Mouse (Mus musculus) megakaryocyte, embryonic 14.5 days (primary cell): Measurements from ENCODE around the gene Stk24. TPM values are rescaled to one million over a fixed set of nuclear protein-coding genes. Genes with fewer than 3 reads are reported as not detected.
A peak's percentile ranks its signal among the peaks of the same experiment; 100 is the strongest.

Source experiments
- H3K27me3 ChIP-seq: replicated peaks from 2 replicates; pipeline ENCODE3; 2012; ENCODE audit warnings: inconsistent platforms
- H3K36me3 ChIP-seq: replicated peaks from 2 replicates; pipeline ENCODE3; 2012; ENCODE audit warnings: low read length, inconsistent platforms, mixed read lengths
- H3K4me1 ChIP-seq: 2 replicates; pipeline ENCODE4 v1.6.1; 2012; ENCODE audit warnings: inconsistent platforms
- H3K4me3 ChIP-seq: replicated peaks from 2 replicates; pipeline ENCODE3; 2012; ENCODE audit warnings: moderate library complexity, mild to moderate bottlenecking, inconsistent platforms
- H3K9me3 ChIP-seq: 2 replicates; pipeline ENCODE4 v1.6.1; 2012; ENCODE audit warnings: inconsistent platforms
- FLI1 ChIP-seq: IDR thresholded peaks from 2 replicates; pipeline ENCODE4 v1.6.1; 2012; ENCODE audit warnings: low read length, inconsistent platforms, mixed read lengths
- GATA1 ChIP-seq: IDR thresholded peaks from 3 replicates; pipeline ENCODE4 v1.6.1; 2012; ENCODE audit warnings: mixed read lengths, low read length, inconsistent platforms, borderline replicate concordance
- polyA plus RNA-seq: library from polyadenylated mRNA; stranded (reverse); fragments of >175 nt; gene quantifications from 2 replicates; pipeline ENCODE4 v1.2.3, GENCODE M21; 2012; ENCODE audit warnings: low replicate concordance; ENCODE audit not compliant: insufficient read depth

Gene Stk24
- polyA plus RNA-seq, 1 experiment, result 37.4 TPM

DNA sequence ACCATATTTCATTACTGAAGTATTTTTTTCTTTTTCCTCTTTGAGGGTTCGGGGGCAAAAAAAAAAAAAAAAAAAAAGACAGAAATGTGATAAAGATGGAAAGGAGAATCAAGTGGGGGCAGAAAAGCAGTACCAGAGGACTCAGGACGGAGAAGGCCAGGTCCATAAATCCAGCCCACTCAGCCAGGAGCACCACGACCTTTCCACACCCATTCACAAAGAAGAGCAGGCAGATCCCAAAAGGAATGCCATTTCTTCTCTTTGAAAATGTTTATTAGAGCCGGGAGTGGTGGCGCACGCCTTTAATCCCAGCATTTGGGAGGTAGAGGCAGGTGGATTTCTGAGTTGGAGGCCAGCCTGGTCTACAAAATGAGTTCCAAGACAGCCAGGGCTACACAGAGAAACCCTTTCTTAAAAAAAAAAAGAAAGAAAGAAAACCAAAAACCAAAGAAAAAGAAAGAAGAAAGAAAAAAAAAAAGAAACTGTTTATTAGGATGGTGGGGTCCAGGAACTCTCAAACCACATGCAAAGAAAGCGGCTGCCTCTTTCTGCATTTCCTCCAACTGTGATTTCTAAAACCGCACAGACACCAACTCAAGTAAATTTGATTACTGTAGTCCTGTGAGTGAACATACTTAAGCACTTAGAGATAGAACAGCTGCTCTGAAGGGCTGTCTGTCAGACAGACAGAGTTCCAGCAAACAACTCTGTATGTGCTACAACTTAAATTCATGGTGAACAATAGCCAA lies 74.3 kb downstream of the Stk24 start:
- TF ChIP-seq FLI1 (no peak), GATA1 (no peak)
- peaks cover 75% of the 10 kb centered on the region for H3K4me1 ChIP-seq
- no peak overlapping the region for H3K4me3 ChIP-seq
- no peaks in the 10 kb centered on the region for H3K27me3 ChIP-seq
- H3K9me3 ChIP-seq, result no peaks in the 10 kb centered on the region
- H3K36me3 ChIP-seq, result peaks cover 67% of the 10 kb centered on the region

DNA sequence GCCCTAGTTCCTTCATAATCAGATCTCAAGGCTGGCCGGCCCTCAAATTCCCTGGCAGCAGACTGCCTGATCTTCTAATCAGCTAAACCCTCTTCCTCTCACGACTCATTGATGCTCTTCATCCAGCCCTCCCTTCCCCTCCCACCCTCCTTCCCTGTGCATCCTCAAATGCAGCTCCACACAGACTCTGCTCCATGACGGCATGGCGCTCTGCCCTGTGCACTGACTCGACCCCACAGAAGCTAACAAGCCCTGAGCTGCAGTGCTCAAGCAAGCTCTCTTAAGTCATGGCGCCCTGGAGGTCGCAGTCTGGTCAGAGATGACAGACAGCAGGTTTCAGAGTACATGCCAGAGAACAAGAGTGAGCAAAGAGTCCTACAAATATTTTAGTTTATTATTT lies 75.3 kb downstream of the Stk24 start:
- no peak overlapping the region for H3K4me3 ChIP-seq
- no peaks in the 10 kb centered on the region for H3K27me3 ChIP-seq
- peaks cover 76% of the 10 kb centered on the region for H3K36me3 ChIP-seq
- no peak for TF ChIP-seq FLI1
- no peaks in the 10 kb centered on the region for H3K9me3 ChIP-seq
- peaks cover 73% of the 10 kb centered on the region for H3K4me1 ChIP-seq

DNA sequence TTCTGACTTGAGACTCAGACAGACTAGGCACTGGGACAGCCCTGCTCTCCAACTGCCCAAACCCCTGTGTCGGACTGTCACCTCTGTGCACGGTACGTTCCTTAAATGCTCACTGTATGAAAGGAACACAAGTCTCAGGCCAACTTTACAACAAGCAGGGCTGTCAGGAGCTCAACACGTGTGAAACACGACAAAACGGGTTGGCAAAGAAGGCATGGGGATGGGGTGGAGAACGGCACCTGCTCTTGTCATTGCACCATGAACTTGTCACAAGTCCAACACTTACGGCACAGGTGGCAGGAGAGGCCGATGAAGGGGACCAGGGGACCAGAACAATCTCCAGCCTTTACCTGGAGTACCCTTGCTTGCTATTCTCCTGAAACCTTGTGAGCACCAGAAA lies 80.7 kb downstream of the Stk24 start:
- Histone ChIP-seq H3K27me3 (no peaks in the 10 kb centered on the region), H3K36me3 (peaks cover 93% of the 10 kb centered on the region), H3K4me1 (peaks cover 67% of the 10 kb centered on the region), H3K4me3 (peak overlapping the region; percentile 72), H3K9me3 (no peaks in the 10 kb centered on the region)
- TF ChIP-seq FLI1 (no peak), GATA1 (no peak)

DNA sequence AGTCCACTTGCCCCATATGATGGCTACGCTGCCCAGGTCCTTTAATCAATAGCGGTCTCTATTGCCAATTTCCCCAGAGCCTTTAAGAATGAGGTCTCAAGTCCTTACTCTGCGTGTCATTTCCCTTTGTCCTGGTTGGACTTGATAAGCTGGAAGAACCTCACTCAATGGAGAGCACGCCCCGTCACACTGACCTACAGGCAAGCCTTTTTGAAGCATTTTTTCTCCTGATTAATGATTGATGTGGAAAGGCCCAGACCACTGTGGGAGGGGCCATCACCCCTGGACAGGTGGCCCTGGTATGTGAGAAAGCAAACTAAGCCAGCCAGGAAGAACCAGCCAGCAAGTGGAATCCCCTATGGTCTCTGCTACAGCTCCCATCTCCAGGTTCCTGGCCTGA lies 81.3 kb downstream of the Stk24 start:
- H3K36me3 ChIP-seq, result peaks cover 93% of the 10 kb centered on the region
- peak overlapping the region; percentile 72 for H3K4me3 ChIP-seq
- no peaks in the 10 kb centered on the region for H3K9me3 ChIP-seq
- H3K27me3 ChIP-seq, result no peaks in the 10 kb centered on the region
- peaks cover 63% of the 10 kb centered on the region for H3K4me1 ChIP-seq
- TF ChIP-seq FLI1, result no peak
- no peak for TF ChIP-seq GATA1

DNA sequence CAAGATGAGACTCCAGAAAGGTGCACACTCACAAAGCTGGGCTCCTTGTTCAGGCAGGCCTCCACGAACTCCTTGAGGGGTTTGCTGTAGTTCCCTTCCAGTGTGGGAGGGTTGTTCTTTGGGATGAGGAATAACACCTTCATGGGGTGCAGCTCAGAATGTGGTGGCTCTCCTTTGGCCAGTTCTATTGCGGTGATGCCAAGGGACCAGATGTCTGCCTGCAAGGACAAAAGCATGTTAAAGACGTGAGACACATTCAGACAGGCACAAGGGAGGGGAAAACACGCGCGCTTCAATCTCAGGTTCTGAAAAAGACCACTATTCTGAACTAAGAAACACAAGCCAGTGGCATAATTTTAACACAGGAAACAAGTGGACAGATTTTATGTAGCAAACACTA lies 82.7 kb downstream of the Stk24 start:
- H3K36me3 ChIP-seq, result peaks cover 93% of the 10 kb centered on the region
- H3K4me1 ChIP-seq, result peaks cover 61% of the 10 kb centered on the region

DNA sequence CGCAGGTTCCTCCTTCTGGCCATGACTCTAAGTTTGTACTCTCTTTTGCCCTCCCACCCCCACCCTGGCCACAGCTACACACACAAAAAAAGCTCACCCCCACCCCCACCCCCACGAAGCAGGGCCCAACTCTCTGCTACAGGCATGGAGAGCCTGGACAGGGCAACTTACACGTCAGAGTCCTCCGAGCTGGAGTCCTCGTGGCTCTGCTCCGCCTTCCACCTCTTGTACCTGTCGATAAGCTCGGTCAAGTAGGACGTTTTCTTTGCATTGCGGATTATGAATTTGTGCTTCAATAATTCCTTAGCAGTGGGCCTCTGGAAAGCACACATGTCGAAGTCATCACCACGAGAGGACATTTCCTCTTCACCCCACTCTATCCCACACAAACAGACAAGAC lies 85.3 kb downstream of the Stk24 start:
- peaks cover 90% of the 10 kb centered on the region for H3K36me3 ChIP-seq
- no peaks in the 10 kb centered on the region for H3K27me3 ChIP-seq
- H3K9me3 ChIP-seq, result no peaks in the 10 kb centered on the region
- H3K4me3 ChIP-seq, result no peak overlapping the region
- peaks cover 46% of the 10 kb centered on the region for H3K4me1 ChIP-seq
- TF ChIP-seq FLI1 (no peak), GATA1 (no peak)

More for the DNA sequence above, 82.7 kb downstream of the Stk24 start:
- Histone ChIP-seq H3K27me3 (no peaks in the 10 kb centered on the region), H3K9me3 (no peaks in the 10 kb centered on the region), H3K4me3 (no peak overlapping the region)
- TF ChIP-seq GATA1 (no peak), FLI1 (no peak)

DNA sequence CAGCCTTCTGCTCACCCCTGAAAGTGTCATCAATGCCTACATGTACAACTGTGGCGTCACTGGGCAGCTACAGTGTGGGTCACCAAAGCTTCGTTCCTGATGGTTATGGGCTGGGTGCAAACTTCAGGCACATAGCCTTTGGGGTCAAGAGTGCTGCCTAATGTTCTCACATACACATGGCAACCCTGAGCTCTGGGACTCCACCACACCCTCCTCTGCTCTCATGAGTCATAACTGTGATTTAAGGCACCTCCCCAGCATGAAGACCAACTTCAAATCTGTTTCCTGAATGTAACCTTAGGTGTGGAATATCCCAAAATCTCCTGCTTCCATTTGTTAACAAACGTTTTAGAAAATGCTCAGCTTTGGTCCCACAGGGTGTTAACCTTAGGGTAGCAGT lies 87.4 kb downstream of the Stk24 start:
- no peaks in the 10 kb centered on the region for H3K9me3 ChIP-seq
- TF ChIP-seq GATA1 (no peak), FLI1 (no peak)
- peaks cover 25% of the 10 kb centered on the region for H3K4me1 ChIP-seq
- no peak overlapping the region for H3K4me3 ChIP-seq
- no peaks in the 10 kb centered on the region for H3K27me3 ChIP-seq
- peaks cover 83% of the 10 kb centered on the region for H3K36me3 ChIP-seq

DNA sequence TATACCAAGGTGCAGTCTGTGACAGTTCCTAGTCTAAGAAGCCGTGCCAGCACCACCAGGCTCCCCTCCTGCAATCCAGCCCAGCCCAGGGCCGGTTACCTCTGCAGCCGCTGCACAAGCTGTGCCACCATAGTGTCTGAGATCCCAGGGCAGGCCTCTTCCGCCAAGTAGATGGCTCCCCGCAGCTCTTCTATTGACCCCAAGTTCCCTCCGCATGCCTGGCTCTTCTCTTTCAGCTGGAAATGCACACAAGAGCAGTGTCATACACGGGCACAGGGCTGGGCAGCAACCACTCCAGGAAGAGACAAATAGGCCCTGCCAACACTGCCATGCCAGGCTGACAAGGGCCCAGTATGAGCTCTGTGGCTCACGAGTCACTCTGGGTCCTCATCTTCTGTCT lies 87.9 kb downstream of the Stk24 start:
- Histone ChIP-seq H3K36me3 (peaks cover 83% of the 10 kb centered on the region), H3K9me3 (no peaks in the 10 kb centered on the region), H3K4me1 (peaks cover 20% of the 10 kb centered on the region), H3K4me3 (no peak overlapping the region), H3K27me3 (no peaks in the 10 kb centered on the region)
- no peak for TF ChIP-seq GATA1
- TF ChIP-seq FLI1, result no peak

DNA sequence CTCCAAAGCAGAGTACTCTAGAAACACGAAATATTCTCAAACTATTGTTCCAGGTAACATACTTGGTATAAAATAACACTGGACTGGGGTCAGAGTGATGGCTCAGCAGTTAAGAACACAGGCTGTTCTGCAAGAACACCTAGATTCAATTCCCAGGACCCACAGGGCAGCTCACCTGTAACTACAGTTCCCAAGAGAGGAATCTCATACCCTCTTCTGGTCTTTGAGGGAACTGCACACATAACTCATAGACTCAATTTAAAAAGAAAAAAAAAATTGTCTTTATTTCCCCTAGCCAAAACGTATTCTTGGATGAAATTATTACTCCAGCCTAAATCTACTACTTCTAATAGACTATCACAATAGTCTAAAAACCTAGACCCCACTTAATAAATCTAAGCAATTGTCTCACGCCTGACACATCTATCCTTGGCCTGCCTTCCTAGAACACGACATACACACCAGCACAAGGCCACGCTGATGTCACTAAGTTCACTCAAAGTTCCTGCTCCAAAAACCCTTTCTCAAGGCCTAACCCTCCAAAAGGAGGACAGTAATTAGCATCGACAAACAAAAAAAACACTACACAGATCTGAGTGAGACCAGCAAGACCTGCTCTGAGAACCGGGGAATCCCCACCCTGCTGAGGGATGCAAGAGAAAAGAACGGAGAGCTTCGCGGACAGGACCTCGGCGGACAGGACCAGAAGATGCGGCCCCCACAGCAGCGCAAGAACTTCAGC lies 94.3 kb downstream of the Stk24 start:
- Histone ChIP-seq H3K4me3 (no peak overlapping the region), H3K36me3 (peaks cover 81% of the 10 kb centered on the region), H3K27me3 (no peaks in the 10 kb centered on the region), H3K9me3 (no peaks in the 10 kb centered on the region), H3K4me1 (peaks cover 10% of the 10 kb centered on the region)
- no peak for TF ChIP-seq FLI1
- no peak for TF ChIP-seq GATA1

DNA sequence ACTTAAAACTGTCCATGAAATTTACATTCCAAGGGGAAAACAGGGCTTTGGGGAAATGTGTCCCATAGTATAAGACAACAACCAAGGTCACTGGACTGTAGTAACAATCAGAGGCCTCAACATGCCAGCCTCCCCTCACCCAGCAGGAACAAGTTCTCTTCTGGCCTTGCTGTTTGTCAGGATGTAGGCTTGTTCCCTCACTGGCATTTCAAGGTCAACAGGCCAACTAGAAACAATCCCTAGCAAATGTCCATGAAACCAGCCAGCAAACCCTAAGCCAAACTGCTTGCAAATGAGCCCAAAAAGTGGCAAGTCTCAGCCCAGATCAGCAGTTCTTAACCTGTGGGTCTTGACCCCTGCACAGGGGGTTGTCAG lies 98.5 kb downstream of the Stk24 start:
- peaks cover 26% of the 10 kb centered on the region for H3K4me1 ChIP-seq
- H3K36me3 ChIP-seq, result peaks cover 49% of the 10 kb centered on the region
- no peak overlapping the region for H3K4me3 ChIP-seq
- TF ChIP-seq GATA1 (no peak), FLI1 (no peak)
- H3K27me3 ChIP-seq, result peaks cover 13% of the 10 kb centered on the region
- H3K9me3 ChIP-seq, result no peaks in the 10 kb centered on the region
